Mouse (Mus musculus): ENCODE results near the gene Grm8.

Grm8 gene

GRCm38 (mm10) chr6:28042339-28042738, 92.6 kb downstream of the Grm8 start:
- no peak for DNase-seq (ENCODE audit: low spot score in 2 of 2)

DNA sequence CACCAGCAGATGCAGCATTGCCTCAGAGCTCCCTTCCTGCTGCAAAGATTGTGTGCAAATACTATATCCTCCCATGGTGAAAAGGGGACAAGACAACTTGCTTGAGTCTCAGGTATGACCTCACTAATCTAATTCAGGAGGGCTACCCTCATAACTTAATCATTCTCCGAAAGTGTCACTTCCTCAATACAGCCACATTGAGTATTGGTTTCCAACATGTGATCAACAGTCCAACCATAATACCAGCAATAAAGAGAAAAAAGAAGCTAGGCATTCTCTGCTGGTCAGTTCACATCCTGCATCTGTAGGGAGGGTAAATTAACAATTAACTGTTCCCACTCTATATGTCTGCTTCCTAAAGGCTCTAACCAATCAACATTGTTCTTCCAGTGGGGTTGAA, 94.2 kb downstream of the Grm8 start:
- no peak for DNase-seq (ENCODE audit: low spot score in 2 of 2)

GRCm38 (mm10) chr6:28032006-28032405, 103.0 kb downstream of the Grm8 start:
- no peak for DNase-seq (ENCODE audit: low spot score in 2 of 2)

- no peak for DNase-seq (ENCODE audit: low spot score in 2 of 2)
These were observed 117.3 kb downstream of the Grm8 start for GRCm38 (mm10) chr6:28017653-28018052.

GRCm38 (mm10) chr6:28007001-28007400, 128.0 kb downstream of the Grm8 start:
- peak; percentile 22 to 31 for DNase-seq (ENCODE audit: low spot score in 2 of 2)

GRCm38 (mm10) chr6:27997250-27997649, 137.7 kb downstream of the Grm8 start:
- no peak for DNase-seq (ENCODE audit: low spot score in 2 of 2)

DNA sequence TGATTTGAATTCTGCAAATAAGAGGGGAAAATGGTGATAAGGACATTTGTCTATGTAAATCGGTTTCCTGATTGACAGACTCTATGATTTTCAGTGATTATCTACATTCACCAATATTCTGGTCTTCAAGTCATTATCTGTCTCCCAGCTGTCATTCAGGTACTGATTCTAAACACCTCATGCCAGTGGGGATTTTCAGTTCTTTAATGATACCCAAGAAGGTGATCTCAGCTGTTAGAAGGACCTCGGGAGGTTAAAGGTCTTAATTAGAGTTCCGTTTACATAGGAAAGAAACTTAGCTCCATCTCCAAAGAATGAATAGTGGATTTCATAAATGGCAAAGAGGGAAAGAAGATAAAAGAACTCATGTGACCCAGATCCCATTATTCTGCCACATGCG, 143.7 kb downstream of the Grm8 start:
- no peak for DNase-seq (ENCODE audit: low spot score in 2 of 2)

DNA sequence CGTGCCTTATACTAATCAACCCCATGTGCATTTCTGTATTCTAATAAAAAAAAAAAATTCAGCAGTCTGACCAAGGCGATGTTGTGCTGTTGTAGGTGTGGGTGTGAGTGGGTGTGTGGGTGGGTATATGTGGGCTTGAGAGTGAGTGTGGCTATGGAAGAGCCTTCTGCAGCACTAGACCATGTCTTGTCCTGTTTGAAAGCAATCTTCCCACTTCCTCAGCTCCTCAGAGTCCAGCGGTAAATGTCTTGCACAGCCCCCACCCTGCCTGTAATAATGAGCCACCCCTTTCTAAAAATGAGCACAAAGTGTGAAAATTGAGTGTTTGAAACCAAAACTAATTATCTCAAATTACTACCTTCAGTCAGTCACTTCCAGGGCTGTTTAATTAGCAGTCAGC, 152.4 kb downstream of the Grm8 start:
- DNase-seq (ENCODE audit: low spot score in 2 of 2): no peak

GRCm38 (mm10) chr6:27982021-27982420, 153.0 kb downstream of the Grm8 start:
- no peak for DNase-seq (ENCODE audit: low spot score in 2 of 2)

DNA sequence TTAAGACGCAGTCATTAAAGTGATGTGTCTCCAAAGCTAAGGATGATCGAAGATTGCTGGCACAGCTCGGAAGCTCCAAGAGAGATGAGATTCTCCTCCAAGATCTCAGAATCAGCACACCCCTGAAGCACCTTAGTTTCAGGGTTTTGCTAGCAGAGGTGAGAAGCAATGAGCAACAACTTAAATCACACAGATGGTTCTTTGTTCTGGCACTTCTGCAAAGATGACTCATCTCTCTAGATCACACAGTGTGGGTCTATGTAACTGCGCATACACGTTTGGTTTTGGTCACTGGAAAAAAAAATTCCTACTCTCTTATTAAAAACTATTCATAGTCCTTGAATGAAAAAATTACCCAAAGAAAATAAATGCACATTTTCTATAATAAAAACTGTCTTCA, 157.6 kb downstream of the Grm8 start:
- no peak for DNase-seq (ENCODE audit: low spot score in 2 of 2)

DNA sequence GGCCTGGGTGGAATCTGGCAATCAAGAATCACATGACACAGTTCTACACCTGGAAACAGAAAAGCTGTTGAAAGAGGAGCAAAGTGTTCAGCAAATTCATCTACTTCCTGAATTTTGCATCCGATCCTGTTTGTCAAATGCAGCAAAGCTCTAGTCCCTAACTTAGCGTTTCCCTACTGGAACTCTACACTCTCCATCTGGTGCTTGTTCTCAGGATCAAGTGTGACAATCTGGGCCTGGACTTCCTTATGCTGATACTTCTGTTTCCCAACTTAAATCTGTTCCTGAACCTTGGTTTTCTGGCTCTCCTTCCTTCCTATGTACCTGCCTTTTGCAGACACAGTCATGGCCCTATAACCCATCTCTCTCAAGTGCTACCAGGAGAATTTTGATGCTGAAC, 166.1 kb downstream of the Grm8 start:
- no peak for DNase-seq (ENCODE audit: low spot score in 2 of 2)

GRCm38 (mm10) chr6:27967037-27967436, 167.9 kb downstream of the Grm8 start:
- no peak for DNase-seq (ENCODE audit: low spot score in 2 of 2)

GRCm38 (mm10) chr6:27965237-27965636, 169.7 kb downstream of the Grm8 start:
- no peak for DNase-seq (ENCODE audit: low spot score in 2 of 2)

DNA sequence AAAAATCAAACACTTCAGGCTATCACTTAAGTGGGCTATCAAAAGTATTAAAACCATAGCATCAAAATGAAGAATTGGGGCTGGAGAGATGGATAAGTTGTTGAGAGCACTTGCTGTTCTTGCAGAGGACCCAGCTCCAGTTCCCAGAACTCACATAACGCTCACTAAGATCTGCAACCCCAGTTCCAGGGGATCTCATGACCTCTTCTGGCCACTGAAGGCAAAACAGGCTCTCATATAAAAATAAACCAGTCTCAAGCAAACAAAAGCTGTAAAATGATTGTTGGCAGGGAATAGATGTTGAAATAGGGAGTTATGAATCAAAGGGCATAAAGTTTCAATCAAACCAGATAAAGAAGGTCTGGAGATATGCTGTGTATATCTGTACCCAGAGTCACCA, 171.1 kb downstream of the Grm8 start:
- no peak for DNase-seq (ENCODE audit: low spot score in 2 of 2)

DNA sequence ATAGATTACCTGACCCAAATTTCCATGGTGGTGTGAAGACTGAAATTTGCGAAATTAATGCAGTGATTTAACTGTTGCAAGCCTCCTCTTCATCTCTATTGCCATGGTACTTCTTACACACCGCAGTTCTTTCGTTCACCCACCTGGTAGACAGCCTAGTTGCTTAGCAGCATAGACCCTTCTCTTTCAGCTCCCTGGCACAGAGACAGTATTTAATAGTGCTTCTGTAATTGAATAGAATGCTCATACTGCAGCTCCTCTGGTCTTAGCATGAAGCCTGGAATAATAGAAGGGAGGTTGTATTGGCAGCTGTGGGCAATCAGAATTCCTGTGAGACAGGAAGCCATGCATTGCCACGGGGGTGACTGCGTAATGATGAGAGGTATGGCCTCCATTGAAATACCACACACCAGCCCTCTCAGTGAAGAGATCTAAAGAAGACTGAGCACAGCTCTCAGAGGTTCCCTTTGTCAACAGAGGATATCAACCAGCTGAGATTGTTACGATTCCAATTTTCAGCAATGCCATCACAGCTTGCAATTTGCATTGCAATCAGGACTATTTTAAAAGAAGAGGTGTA, 178.6 kb downstream of the Grm8 start:
- DNase-seq (ENCODE audit: low spot score in 2 of 2): no peak

GRCm38 (mm10) chr6:27951433-27951832, 183.5 kb downstream of the Grm8 start:
- DNase-seq (ENCODE audit: low spot score in 2 of 2): no peak

DNA sequence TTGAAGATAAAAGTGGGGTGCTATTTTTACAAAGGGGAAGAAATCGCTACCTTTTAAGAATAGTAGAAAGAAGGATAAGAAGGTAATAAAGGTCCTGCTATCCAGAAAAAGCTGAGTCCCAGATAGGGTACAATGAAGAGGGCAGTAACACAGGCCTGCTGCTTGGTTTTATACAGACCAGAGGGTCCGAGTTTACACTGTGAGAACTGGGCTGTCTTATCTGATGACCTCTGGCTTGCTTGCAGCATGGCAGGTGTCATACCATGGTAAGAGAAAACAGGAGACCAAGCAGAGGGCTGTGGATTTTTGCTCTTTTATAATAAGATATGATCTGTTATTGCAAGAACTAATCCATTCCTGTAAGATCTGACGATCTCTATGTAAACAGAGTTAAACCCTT, 206.9 kb downstream of the Grm8 start:
- DNase-seq (ENCODE audit: low spot score in 2 of 2): no peak

DNA sequence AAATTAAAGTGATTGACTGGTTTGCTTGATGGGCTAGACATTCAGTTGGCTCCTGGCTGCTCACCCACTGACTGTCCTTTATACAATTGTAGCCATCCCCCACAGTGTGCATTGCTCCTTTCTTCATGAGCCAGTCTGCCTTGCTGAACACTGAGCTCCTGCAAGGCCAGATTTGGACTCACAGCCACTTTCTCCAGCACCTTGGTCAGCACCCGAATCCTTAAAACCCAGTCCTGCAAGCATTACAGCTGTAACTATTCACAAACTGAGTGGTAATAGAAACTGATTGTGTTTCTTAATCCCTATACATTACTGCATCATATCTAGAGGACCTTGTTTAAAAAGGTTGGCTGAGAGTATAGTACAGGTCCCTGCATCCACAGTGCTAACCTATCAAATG, 221.7 kb downstream of the Grm8 start:
- DNase-seq (ENCODE audit: low spot score in 2 of 2): no peak

- DNase-seq (ENCODE audit: low spot score in 2 of 2): no peak
These were observed 230.6 kb downstream of the Grm8 start for GRCm38 (mm10) chr6:27904358-27904757.

- DNase-seq (ENCODE audit: low spot score in 2 of 2): no peak
These were observed 232.8 kb downstream of the Grm8 start for GRCm38 (mm10) chr6:27902224-27902623.

DNA sequence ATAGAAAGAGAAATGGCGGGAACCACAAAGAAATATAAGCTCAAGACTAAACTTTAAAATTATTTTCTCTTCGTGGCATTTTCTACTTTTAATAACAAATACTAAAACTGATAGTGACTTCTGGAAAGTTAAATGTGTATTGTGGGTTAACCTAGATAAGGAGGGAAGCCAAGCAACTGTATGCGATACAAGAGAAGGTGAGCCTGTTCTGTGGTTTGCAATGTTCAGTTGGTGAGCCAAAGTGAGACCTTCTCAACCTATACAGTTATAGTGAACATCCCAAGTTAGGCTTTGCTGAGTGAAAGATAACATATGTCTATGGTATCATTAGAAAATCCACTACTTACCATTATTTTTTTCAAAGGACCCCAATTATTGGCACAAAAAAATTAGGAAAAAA, 233.6 kb downstream of the Grm8 start:
- no peak for DNase-seq (ENCODE audit: low spot score in 2 of 2)

DNA sequence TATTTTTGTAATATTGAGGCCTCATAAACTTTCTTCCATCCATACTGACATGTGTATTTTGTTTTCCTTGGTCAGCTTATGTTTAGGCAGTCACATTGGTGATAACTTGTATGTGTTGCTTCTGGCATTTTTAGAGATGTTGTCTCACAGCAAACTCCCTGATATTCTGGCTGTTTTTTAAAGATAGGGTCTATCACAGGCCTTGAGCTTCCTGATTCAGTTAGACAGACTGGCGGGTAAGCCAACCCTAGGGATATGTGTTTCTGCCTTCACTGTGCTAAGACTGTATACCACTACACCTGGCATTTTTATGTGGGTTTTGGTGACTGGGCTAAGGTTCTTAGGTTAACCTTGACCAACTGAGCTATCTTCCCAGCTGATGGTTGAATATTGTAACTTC, 239.8 kb downstream of the Grm8 start:
- DNase-seq (ENCODE audit: low spot score in 2 of 2): no peak

DNA sequence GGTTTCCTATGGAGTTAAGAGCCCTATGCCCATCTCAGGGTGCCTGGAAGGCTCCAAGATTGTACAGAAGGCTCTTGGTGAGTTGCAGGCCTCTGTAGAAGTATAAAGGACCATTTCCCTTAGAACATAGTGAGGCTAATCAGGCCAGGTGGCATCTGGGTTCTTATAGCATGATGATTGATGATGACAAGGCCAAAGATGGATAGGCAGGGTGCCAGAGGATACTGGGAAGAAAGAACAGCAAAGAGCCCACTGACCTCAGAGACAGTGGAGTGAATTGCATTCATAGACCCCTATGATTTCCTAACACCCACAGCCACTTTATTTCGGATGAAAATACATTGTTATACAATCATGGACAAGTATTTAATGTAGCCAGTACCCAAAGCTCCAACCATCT, 242.1 kb downstream of the Grm8 start:
- no peak for DNase-seq (ENCODE audit: low spot score in 2 of 2)

DNA sequence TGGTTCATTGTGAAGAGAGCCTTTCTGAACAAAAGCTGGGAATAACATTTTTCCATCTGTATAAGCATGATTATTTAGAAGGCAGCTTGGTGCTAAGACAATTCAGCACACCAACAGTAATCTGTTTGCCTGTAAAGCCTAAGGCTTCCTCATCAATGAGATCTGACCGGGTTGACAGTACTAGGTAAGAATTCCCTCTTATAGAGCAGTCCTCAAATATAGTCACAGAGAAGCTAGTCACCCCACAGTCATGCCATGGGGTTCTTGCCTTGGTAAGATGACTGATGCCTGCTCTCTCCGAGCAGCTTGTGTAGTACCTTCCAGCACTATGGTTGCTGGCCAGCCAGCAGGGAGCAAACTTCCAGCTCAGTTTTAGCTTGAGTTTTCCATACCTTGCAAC, 246.6 kb downstream of the Grm8 start:
- no peak for DNase-seq (ENCODE audit: low spot score in 2 of 2)

- no peak for DNase-seq (ENCODE audit: low spot score in 2 of 2)
These were observed 247.1 kb downstream of the Grm8 start for GRCm38 (mm10) chr6:27887922-27888321.
